Mouse (Mus musculus) ovary, adult 18-20 months (tissue): ENCODE data around the gene Mrps24.

ENCODE experiments used
- DNase-seq: peaks from one replicate; pipeline ENCODE4 v3.0.0; 2022; ENCODE audit warnings: low spot score, mixed read lengths

The Mrps24 gene

DNA sequence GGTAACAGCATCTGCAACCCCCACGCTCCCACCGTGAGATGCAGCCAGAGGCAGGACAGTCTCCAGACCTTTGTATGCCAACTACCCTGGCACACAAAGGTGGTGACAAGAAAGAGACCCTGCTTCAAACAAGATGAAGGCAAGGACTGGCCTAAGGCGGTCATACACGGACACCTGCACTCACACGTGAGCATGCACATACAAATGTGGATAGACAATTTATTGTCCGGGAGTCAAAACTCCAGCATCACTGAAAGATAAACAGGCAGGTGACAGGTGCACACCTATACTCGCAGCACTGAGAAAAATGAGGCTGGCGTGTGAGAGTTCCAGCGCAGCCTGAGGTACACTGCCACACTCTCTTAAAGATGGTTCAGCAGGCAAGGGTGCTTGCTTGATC is 9.5 kb downstream of the Mrps24 start:
- no peak for DNase-seq

DNA sequence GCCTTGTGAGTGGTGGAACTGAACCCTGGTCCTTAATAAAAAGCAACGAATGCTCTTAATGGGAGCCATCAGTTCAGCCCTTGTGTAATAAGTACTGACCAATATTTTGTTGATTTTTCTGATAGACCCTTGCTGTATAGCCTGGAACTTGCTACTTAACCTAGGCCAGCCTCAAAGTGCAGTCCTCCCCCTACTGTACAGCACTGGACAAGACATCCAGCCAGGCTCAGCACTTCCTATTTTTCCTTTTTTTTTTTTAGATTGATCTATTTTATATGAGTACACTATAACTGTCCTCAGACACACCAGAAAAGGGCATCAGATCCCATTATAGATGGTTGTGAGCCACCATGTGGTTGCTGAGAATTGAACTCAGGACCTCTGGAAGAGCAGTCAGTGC is 12.1 kb downstream of the Mrps24 start:
- no peak for DNase-seq

- no peak for DNase-seq
These were observed 12.5 kb downstream of the Mrps24 start for GRCm38 (mm10) chr11:5702957-5703332.

DNA sequence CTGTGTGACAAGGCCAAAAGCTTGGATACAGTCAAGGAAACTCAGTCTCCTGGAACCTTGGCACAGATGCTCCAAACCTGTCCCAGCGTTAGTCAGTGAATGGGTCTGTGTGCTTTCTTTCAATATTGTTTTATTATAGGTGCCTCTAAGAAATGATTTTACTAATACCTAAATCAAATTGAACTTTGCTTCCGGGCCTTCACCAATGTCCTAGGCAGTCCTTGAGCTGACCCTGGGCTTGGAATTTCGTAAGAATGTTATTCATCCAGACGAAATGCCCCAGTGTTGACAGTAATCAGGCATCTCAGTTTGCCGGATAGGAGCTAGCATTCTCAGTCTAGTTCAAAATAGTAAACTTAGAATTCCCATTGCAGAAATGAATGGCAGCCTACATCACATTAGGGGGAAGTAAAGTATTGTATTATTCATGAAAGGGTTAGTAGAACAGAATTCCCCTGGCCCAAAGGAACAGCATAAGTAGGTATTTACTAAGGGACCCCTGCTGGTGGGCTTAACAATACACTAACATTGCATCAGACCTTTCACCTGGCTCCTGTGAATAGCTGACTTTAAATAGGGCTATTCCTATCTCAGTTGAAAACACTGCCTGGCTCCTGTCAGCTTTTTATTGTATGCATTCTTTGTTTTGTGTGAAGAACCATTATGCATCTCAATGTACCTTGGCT is 13.1 kb downstream of the Mrps24 start:
- DNase-seq: no peak

GRCm38 (mm10) chr11:5701821-5702220 is 13.7 kb downstream of the Mrps24 start:
- DNase-seq: no peak

- DNase-seq: no peak
These were observed 14.2 kb downstream of the Mrps24 start for GRCm38 (mm10) chr11:5701300-5701699.

DNA sequence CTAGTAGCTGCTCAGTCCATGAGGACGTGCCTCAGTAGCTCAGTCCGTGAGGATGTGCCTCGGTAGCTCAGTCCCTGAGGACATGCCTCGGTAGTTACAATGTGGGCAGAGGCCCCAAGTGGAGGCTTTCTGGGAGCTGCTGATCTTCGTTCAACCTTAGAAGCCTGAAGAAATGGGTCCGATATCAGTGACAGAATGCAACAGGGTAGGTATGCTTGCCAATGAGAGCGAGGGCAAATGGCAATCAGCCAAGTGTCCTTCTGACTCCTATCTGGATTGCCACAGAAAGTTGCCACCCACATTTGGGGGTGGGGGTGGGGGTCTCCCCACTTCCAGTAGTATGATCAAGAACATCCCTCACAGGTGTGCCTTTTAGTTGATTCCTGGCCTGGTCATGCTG is 14.7 kb downstream of the Mrps24 start:
- DNase-seq: no peak

- no peak for DNase-seq
These were observed 23.7 kb downstream of the Mrps24 start for GRCm38 (mm10) chr11:5691775-5692174.

DNA sequence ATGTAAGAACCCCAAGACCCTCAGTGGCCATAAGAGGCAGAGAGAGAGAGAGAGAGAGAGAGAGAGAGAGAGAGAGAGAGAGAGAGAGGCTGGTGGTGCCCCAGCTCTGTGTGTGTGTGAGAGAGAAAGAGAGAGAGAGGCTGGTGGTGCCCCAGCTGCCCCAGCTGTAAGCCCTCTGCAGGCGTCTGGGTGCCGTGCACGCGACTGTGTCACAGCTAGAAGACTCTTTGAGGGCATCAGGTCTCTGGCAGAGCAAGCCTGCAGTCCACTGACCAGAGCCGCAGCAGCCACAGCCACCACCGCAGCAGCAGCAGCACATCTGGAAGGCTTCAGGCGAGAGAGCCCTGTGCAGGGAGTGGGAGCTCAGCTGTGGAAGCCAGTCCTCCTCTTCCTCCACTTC is 31.2 kb downstream of the Mrps24 start:
- no peak for DNase-seq

GRCm38 (mm10) chr11:5682541-5682940 is 32.9 kb downstream of the Mrps24 start:
- DNase-seq: no peak
